Mouse (Mus musculus) megakaryocyte, embryonic 14.5 days (primary cell): ENCODE data around the gene Vwa3b.

Source experiments
- FLI1 ChIP-seq: IDR thresholded peaks from 2 replicates; pipeline ENCODE4 v1.6.1; 2012; ENCODE audit warnings: low read length, inconsistent platforms, mixed read lengths
- GATA1 ChIP-seq: IDR thresholded peaks from 3 replicates; pipeline ENCODE4 v1.6.1; 2012; ENCODE audit warnings: mixed read lengths, low read length, inconsistent platforms, borderline replicate concordance

GRCm38 (mm10) chr1:37179852-37180251 lies 153.5 kb downstream of the Vwa3b start:
- TF ChIP-seq GATA1, result no peak
- TF ChIP-seq FLI1, result no peak
